Mouse (Mus musculus): Measurements from ENCODE around the gene Nsmce4a.

DNA sequence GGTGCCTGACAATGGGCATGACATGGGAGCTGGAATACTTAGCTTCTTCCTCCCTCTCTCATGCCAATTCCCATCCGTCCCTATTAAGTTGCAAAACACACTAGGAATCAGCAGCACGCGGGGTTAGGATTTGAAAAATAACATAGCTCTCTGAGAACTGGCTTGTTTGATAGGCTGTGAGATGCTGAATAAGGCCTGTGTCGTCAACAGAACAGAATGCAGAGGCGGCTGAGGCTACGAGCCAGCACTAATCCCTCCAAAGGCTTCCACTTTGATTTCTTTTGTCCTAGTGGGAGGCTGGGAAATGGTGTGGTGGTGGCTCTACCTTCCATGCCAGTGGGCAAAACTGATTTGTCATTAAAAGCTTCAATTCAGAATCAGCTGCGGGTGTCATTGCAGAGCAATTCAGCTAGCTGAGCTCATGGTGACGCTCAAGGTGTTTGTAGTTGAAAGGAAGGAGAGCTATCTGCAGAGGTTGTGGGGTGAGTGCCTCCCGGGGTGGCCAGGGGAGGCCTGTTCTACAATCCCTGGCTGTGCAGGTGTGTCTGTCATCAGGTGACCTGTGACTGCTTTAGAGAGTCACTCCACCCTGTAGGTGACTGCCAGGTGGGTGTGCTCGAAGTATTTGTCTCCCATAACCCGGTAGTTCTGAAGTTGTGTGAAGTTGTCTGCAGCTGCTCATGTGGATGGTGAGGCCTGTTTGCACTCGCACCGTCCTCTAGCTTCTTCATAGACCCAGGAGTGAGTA, 17.3 kb upstream of the Nsmce4a start:
- no peak for TF ChIP-seq POLR2A (IDR thresholded peaks at IDR 0.05; ENCODE audit: borderline replicate concordance, insufficient read depth, low read length)
- no peak for TF ChIP-seq CTCF (IDR thresholded peaks at IDR 0.05; ENCODE audit: borderline replicate concordance, insufficient read depth, low read depth, low read length)

All from cerebellum, adult 2 months (tissue).